ENCODE assay signal across 8 mouse cellular contexts in genomic region chr4:123282500-123282899, GRCm38 (mm10). TPM values are rescaled to one million over a fixed set of nuclear protein-coding genes. Genes with fewer than 3 reads are reported as not detected.
DNase-seq lines count a peak whose midpoint lies in the region; ATAC-seq and TF ChIP-seq lines count a peak whose summit lies in the region.

No protein-coding gene starts in this region.

- no peaks in the 10 kb centered on the region for H3K36me3 ChIP-seq in hindbrain, embryonic 11.5 days (ENCODE audit: control insufficient read depth, insufficient read depth, low read length)
- H3K36me3 ChIP-seq in lung, postnatal 0 days (ENCODE audit: insufficient read depth, low read length): no peaks in the 10 kb centered on the region

- peak; percentile 94 for ATAC-seq in hindbrain, embryonic 11.5 days (ENCODE audit: low FRiP score)
- peak; percentile 98 for ATAC-seq in lung, postnatal 0 days

- WGBS in hindbrain, embryonic 11.5 days: under 1% methylated on average over 25 of the region's 25 CpGs
- WGBS in lung, postnatal 0 days: under 1% methylated on average over 25 of the region's 25 CpGs

- no peaks in the 10 kb centered on the region for H3K27me3 ChIP-seq in hindbrain, embryonic 11.5 days (ENCODE audit: control insufficient read depth, insufficient read depth, low read length)
- no peaks in the 10 kb centered on the region for H3K27me3 ChIP-seq in lung, postnatal 0 days (replicated peaks; ENCODE audit: insufficient read depth, low read length)

- peak; percentile 98 for DNase-seq in NIH3T3 (ENCODE audit: low read depth)
- DNase-seq in cerebellum, adult 9-11 months: peak; percentile 89
- peak; percentile 58 to 88 for DNase-seq in frontal cortex, adult 2 months (ENCODE audit: extremely low spot score in 1 of 2, low spot score in 1 of 2)
- DNase-seq in hindbrain, embryonic 11.5 days (ENCODE audit: low spot score): peak; percentile 92
- DNase-seq in layer of hippocampus, adult 9-11 months: peak; percentile 81
- DNase-seq in lung, postnatal 0 days (ENCODE audit: low spot score): peak; percentile 94
- peak; percentile 78 for DNase-seq in ovary, postnatal 10 days (ENCODE audit: low spot score)
- DNase-seq in thymus, postnatal 0 days (ENCODE audit: low spot score): peak; percentile 80

- H3K9me3 ChIP-seq in hindbrain, embryonic 11.5 days (ENCODE audit: control insufficient read depth, low read length): no peaks in the 10 kb centered on the region
- H3K9me3 ChIP-seq in lung, postnatal 0 days (ENCODE audit: low read length): no peaks in the 10 kb centered on the region

- no peak overlapping the region for H3K27ac ChIP-seq in hindbrain, embryonic 11.5 days (ENCODE audit: low read depth, low read length)
- no peak overlapping the region; the same call in 1 of the 2 replicates for H3K27ac ChIP-seq in lung, postnatal 0 days (ENCODE audit: low read length)

- no peak for TF ChIP-seq EP300 in lung, postnatal 0 days (IDR thresholded peaks at IDR 0.05)

- peak overlapping the region; percentile 40; the same call in 1 of the 2 replicates for H3K9ac ChIP-seq in hindbrain, embryonic 11.5 days (ENCODE audit: low read depth, low read length)
- peak overlapping the region; percentile 16; the same call in 1 of the 2 replicates for H3K9ac ChIP-seq in lung, postnatal 0 days (replicated peaks; ENCODE audit: low read depth)

- peaks cover 12% of the 10 kb centered on the region for H3K4me1 ChIP-seq in hindbrain, embryonic 11.5 days (replicated peaks; ENCODE audit: control insufficient read depth, insufficient read depth, low read length)
- peaks cover 13% of the 10 kb centered on the region; the same call in 1 of the 2 replicates for H3K4me1 ChIP-seq in lung, postnatal 0 days (ENCODE audit: insufficient read depth, low read depth, low read length)

- peak overlapping the region; percentile 50 for H3K4me3 ChIP-seq in hindbrain, embryonic 11.5 days (ENCODE audit: low read depth, low read length)
- H3K4me3 ChIP-seq in lung, postnatal 0 days (ENCODE audit: low read depth, low read length): peak overlapping the region; percentile 40

- peak; percentile 91 for TF ChIP-seq CTCF in lung, postnatal 0 days (IDR thresholded peaks at IDR 0.05)

- H3K4me2 ChIP-seq in hindbrain, embryonic 11.5 days (replicated peaks; ENCODE audit: low read depth, low read length): peak overlapping the region; percentile 78
- H3K4me2 ChIP-seq in lung, postnatal 0 days (replicated peaks; ENCODE audit: low read depth, low read length): peak overlapping the region; percentile 57

RNA-seq across cellular contexts. Expression of gene Pabpc4, which starts 20.3 kb away (rescaled TPM):
- 39.4 and 40.2 TPM in 2 replicates for polyA plus RNA-seq in frontal cortex, adult 2 months (2012; rRNA removed)
- 38.0 and 47.1 TPM in 2 replicates for polyA plus RNA-seq in hindbrain, embryonic 11.5 days (2014; fragmentation: Nextera tagmentation; extraction: Ambion mirVana)
- polyA plus RNA-seq in lung, postnatal 0 days (2015; fragmentation: Nextera tagmentation; extraction: Ambion mirVana): 10.8 and 11.4 TPM in 2 replicates
- polyA plus RNA-seq in thymus, postnatal 0 days (2015; fragmentation: Nextera tagmentation; extraction: Ambion mirVana): 26.1 and 26.4 TPM in 2 replicates

RNA-seq across cellular contexts. Expression of gene Oxct2a, which starts 40.9 kb away (rescaled TPM):
- polyA plus RNA-seq in frontal cortex, adult 2 months (2012; rRNA removed): 0.06 TPM in 1 of 2 replicates, not detected in the other
- polyA plus RNA-seq in hindbrain, embryonic 11.5 days (2014; fragmentation: Nextera tagmentation; extraction: Ambion mirVana): not detected in 2 replicates
- polyA plus RNA-seq in lung, postnatal 0 days (2015; fragmentation: Nextera tagmentation; extraction: Ambion mirVana): not detected in 2 replicates
- not detected in 2 replicates for polyA plus RNA-seq in thymus, postnatal 0 days (2015; fragmentation: Nextera tagmentation; extraction: Ambion mirVana)

RNA-seq across cellular contexts. Expression of gene Heyl, which starts 49.1 kb away (rescaled TPM):
- polyA plus RNA-seq in frontal cortex, adult 2 months (2012; rRNA removed): 5.9 and 7.1 TPM in 2 replicates
- polyA plus RNA-seq in hindbrain, embryonic 11.5 days (2014; fragmentation: Nextera tagmentation; extraction: Ambion mirVana): 10.5 and 14.2 TPM in 2 replicates
- polyA plus RNA-seq in lung, postnatal 0 days (2015; fragmentation: Nextera tagmentation; extraction: Ambion mirVana): 20.3 and 23.6 TPM in 2 replicates
- polyA plus RNA-seq in thymus, postnatal 0 days (2015; fragmentation: Nextera tagmentation; extraction: Ambion mirVana): 2.3 and 3.7 TPM in 2 replicates
